Mouse (Mus musculus) kidney, adult 2 months (tissue): ENCODE data around the gene Lgals4.

Experiments
- CTCF ChIP-seq: fragments of 200-500 bp; conservative IDR thresholded peaks from 2 replicates; pipeline ENCODE4 v1.5.1; 2011; ENCODE audit warnings: low read depth, mild to moderate bottlenecking, control low read depth, low read length, moderate library complexity, mixed read lengths; ENCODE audit not compliant: insufficient read depth, insufficient read length
- POLR2A ChIP-seq: fragments of 200-500 bp; IDR thresholded peaks from one replicate; pipeline ENCODE4 v1.6.1; 2011; ENCODE audit warnings: low read depth, low read length, control low read depth

GRCm38 (mm10) chr7:28880554-28880953 lies 46.9 kb downstream of the Lgals4 start:
- TF ChIP-seq CTCF = no peak
- no peak for TF ChIP-seq POLR2A
